Mouse (Mus musculus): ENCODE measurements at regions not wholly inside any gene's neighbourhood (a gene's known extent, or its start where the extent isn't known, plus 50 kb on each side); places are given as distances from the start of the nearest gene placed in this dataset.
"Not testable (repeated sequence)": the region's sequence is repeated elsewhere in the genome, so short reads cannot be mapped to it uniquely, and the experiment has no call there.

DNA sequence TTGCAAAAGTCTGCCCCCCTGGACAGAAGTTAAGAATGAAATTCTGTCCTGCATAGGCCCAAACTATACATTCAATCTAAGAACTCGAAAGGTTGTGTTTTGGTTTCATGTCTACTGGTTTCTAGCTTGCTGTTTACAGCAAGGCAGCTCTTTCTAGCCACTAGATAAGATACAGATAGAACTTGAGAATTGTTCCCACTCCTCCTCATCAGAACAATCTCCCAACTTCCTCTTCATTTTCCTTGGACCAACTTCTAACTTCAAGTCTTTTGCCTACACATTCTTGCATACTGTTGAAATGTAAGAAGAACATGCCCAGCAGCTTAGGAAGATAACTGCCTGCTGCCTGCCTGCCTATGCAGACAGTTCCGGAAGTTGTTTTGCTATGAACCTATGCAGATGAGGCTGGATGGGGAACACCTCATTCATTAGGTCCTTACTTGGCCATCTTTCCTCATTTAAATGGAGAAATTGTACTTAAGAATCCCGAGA lies 624.9 kb downstream of the Fam19a2 start:
- H3K9ac ChIP-seq (replicated peaks): no peak overlapping the region
- H3K27me3 ChIP-seq: no peaks in the 10 kb centered on the region
- H3K4me1 ChIP-seq (replicated peaks): no peaks in the 10 kb centered on the region
- ATAC-seq (ENCODE audit: insufficient number of reproducible peaks, insufficient read depth, low FRiP score, low TSS enrichment, low read depth): no peak
- H3K4me3 ChIP-seq (replicated peaks): no peak overlapping the region
- H3K4me2 ChIP-seq: no peak overlapping the region
- WGBS: 86% methylated on average over 3 of the region's 3 CpGs
- H3K27ac ChIP-seq: no peak overlapping the region
- no peaks in the 10 kb centered on the region for H3K36me3 ChIP-seq
- H3K9me3 ChIP-seq: no peaks in the 10 kb centered on the region

DNA sequence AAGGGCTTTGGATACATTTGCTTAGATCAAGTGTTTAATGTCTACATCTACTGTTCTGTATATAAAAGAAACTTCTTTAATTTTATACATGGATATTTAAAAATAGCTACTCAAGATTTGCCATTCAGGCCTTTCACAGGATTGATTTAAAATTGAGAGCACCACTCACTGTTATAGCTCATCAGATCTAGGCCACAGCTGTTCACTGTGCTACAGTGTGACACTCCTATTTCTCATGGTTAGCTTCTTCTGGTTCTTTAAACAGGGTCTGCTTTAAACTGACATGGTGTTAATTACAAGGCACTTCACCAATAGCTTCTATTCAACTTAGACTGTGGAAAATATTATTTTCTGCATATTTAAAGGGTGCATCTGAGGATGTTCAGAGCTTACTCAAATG lies 655.3 kb downstream of the Fam19a2 start:
- Histone ChIP-seq H3K4me3 (replicated peaks) (no peak overlapping the region), H3K9me3 (no peaks in the 10 kb centered on the region), H3K27ac (no peak overlapping the region), H3K4me2 (no peak overlapping the region), H3K36me3 (no peaks in the 10 kb centered on the region), H3K9ac (replicated peaks) (no peak overlapping the region), H3K27me3 (no peaks in the 10 kb centered on the region), H3K4me1 (replicated peaks) (no peaks in the 10 kb centered on the region)
- no peak for ATAC-seq (ENCODE audit: insufficient number of reproducible peaks, insufficient read depth, low FRiP score, low TSS enrichment, low read depth)

DNA sequence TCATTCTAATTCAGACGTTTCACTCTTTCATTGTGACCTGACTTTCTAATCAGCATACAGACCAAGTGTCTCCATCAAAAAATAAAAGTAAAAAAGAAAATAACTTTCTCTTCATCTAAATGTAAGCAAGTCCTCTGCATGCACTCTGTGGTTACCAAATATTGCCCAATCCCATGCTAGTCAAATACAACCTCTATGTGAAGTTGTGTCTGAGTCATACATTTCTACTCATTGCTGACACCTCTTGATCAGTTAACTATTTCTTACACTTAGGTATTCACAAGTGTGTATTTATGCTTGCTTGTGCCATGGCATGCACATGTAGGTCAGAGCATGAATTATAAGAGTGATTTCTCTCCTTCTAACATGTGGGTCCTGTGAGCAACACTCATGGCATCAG lies 666.2 kb downstream of the Fam19a2 start:
- H3K9me3 ChIP-seq: no peaks in the 10 kb centered on the region
- H3K27me3 ChIP-seq: no peaks in the 10 kb centered on the region
- H3K4me1 ChIP-seq (replicated peaks): no peaks in the 10 kb centered on the region
- no peak overlapping the region for H3K27ac ChIP-seq
- H3K4me2 ChIP-seq: no peak overlapping the region
- H3K9ac ChIP-seq (replicated peaks): no peak overlapping the region
- H3K4me3 ChIP-seq (replicated peaks): no peak overlapping the region
- 81% methylated on average over 1 of the region's 1 CpGs for WGBS
- no peak for ATAC-seq (ENCODE audit: insufficient number of reproducible peaks, insufficient read depth, low FRiP score, low TSS enrichment, low read depth)
- H3K36me3 ChIP-seq: no peaks in the 10 kb centered on the region

DNA sequence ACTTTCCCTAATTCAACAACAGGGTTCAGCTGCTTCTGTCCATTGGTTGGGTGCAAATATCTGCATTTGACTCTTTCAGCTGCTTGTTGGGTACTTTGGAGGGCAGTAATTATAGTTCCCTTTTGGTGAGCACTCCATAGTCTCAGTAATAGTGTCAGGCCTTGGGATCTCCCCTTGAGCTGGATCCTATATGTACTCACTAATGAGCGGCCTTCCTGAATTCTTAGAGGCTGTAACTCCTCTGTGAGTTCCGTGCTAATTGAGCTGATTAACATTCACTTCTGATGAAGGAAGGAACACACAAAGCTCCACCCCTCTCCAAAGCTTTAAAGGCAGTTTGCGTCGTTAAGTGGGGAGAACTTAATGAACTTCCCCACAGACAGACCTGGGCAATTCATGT lies 674.9 kb downstream of the Fam19a2 start:
- not testable (repeated sequence) for ATAC-seq (ENCODE audit: insufficient number of reproducible peaks, insufficient read depth, low FRiP score, low TSS enrichment, low read depth); H3K9me3 ChIP-seq; H3K4me3 ChIP-seq (replicated peaks); H3K27ac ChIP-seq; H3K4me1 ChIP-seq (replicated peaks); H3K27me3 ChIP-seq; H3K4me2 ChIP-seq; H3K9ac ChIP-seq (replicated peaks); H3K36me3 ChIP-seq
- WGBS: 76% methylated on average over 4 of the region's 4 CpGs
